Mouse (Mus musculus) adrenal gland, postnatal 14 days (tissue): ENCODE measurements around the gene Ptprc. TPM values are rescaled to one million over a fixed set of nuclear protein-coding genes. Genes with fewer than 3 reads are reported as not detected.

Source experiments
- DNase-seq: peaks from one replicate; pipeline ENCODE4 v3.0.0; 2021; ENCODE audit warnings: mixed read lengths
- total RNA-seq: library from RNA; stranded (reverse); gene quantifications from 2 replicates; pipeline ENCODE4 v1.2.3, GENCODE M21; 2021

Gene Ptprc
- total RNA-seq, 1 experiment from 2014 or later = 7.1 TPM

DNA sequence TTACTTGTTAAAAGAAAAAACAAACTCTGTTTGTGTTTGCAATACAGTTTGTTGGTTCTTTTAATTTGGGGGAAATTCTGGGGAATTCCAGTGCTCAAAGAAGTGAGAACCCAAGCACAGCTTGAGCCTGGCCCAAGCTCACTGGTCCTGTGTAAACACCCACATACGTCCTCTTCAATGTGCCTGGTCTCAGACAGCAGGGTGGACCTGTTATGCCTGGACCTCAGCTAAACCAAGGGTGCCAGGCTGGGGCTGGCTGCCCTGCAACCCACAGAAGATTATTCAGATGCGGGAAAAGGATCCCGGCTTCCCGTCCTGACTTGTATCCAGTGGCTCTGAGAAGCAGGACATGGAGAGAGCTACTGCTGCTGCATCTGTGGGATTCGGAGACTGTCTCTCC lies 138.0 kb downstream of the Ptprc start:
- DNase-seq = no peak

DNA sequence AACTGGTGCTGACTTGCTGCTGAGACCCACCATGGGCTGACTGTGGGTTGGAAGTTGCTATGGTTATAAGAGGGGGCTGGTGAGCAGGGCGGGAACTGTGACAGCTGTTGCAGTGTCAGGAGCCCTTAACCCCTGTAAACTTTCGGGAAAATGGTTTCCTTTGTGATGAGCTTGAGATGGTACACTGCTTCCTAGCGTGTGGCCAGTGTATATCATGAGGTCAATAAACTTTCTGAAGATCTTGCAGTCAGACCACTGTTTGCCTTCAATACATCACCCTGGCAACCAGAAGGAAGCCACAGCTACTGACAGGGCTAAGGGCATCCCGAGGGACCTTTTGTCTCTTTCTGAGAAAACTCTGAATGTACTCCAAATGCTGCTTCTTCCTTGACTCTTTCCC lies 145.9 kb downstream of the Ptprc start:
- DNase-seq = no peak

DNA sequence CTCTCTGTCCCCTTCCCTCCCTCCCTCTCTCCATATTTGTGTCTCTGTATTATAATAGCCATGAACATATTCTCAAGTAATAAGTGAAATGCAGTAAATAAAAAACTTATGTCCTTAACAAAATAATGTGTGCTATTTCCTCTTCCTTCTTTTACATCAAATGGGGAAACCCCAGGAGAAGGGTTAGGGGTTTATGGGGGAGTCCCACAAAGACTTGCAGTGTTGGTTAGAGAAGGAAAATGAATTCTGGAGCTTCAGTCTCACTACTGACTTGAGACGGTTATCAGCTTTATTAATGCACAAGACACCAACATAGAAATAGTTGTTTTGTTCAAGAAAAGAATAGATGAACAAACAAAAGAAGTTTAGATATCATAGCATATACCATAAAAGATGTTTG lies 150.2 kb downstream of the Ptprc start:
- DNase-seq = no peak

DNA sequence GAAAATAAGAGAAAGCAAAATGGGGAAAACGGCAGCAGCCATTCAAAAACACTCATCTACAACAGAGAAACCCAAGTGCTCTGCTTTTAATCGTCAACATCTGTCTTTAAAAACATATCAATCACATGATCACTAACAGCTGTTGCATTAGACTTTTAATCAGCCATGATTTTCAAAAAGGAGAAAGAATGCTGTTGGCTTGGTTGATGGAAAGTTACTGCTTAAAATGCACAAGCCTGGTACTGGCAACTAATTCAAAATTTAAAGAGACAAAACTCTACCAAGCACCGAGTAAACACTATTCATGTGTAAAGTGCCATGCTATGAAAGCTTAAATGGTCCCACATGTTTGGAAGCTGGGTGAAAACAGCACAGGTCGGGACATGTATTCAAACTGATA lies 151.9 kb downstream of the Ptprc start:
- DNase-seq = no peak

DNA sequence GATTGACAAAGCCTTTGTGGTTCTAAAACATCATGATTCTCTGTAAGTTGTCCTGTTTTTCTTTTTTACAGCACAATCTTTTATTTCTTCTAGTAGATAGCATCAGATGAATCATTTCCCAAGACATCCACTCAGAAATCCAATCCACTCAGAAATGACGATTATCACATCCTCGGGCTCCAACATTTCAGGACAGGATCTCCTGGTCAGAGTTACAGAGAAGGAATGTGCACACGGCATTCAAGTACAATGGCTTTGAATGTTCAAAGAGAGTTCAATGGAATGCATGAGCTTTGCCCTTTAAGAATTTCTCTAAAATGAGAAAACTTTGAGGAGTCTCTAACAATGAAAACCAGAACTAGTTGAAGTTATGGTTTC lies 152.6 kb downstream of the Ptprc start:
- no peak for DNase-seq

DNA sequence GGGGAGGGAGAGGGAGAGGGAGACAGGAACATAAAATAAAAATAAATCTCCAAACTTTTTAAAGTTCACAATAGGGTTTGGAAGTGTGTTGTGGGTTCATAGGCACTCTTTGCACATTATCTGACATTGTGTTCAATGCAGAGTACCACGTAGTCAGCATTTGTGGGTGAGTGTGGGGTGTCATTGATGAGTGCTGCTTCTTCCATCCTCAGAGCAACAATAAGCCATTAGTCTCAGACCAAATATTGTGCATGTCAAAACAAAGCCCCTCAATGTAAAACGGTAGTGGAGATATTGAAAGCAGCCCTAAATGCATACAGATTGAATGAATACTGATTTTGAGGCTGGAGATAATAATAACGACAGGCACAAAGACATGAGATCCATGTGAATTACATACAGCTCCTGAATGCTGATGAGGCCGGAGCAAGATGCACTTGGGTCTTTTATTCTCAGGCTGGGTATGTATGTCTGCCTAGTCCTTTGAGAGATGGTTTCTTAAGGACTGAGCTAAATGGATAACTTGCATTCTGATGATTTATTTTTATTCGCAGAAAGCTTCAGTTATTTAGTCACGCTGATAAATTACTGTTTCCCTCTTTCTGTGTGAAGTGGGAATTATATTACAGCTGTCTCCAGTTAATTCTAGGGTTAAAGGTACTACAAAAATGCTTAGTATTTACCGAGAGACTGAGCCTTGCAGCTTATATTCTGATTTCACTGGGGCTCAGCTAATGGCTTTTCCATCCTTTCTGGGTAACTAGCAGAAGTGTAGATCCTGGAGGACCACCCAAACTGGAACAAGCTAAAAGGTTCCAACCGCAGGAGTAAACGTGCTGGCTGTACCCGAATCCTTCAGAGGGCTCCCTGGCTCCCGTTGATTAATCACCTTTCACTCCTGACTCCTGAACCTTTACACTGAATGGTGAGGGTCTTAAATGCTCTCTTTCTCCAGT lies 153.3 kb downstream of the Ptprc start:
- DNase-seq = no peak

Other genes with a start within 250 kb of the Ptprc start
- not detected in 2 replicates for gene Atp6v1g3, start 98.0 kb upstream of the Ptprc start, total RNA-seq